Mouse (Mus musculus) spleen, postnatal 10 days (tissue): ENCODE measurements around the gene Cdc34.

ENCODE experiments used
- DNase-seq, 2 experiments: peaks; one replicate each; pipeline ENCODE4 v3.0.0; 2021 to 2022; ENCODE audit warnings: low spot score in 2 of 2

The Cdc34 gene

GRCm38 (mm10) chr10:79670071-79670888 lies 11.7 kb upstream of the Cdc34 start:
- DNase-seq, result no peak

- DNase-seq, result no peak
Measured at GRCm38 (mm10) chr10:79671396-79672087, 10.5 kb upstream of the Cdc34 start.

GRCm38 (mm10) chr10:79672088-79672455 lies 9.9 kb upstream of the Cdc34 start:
- DNase-seq, result no peak

DNA sequence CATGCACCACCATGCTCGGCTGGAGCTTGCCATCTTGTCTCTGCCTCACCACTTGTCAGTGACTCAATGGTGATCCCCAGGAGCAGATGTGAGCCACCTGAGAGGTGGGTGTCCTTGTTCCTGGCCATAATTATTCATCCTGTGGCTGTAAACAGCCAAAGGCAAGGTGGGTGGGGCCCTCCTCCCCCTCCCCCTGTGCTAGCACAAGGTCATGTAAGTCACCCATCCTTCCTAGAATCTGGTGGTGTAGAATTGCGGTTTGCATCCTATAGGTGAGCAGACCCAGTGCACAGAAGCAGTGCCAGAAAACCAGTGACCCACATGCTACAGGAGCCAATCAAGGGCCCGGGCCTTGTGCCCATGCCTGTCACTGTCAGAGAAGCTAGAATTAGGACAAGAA lies 8.9 kb upstream of the Cdc34 start:
- no peak for DNase-seq

- DNase-seq, result no peak
Measured at GRCm38 (mm10) chr10:79675346-79676035, 6.5 kb upstream of the Cdc34 start.

DNA sequence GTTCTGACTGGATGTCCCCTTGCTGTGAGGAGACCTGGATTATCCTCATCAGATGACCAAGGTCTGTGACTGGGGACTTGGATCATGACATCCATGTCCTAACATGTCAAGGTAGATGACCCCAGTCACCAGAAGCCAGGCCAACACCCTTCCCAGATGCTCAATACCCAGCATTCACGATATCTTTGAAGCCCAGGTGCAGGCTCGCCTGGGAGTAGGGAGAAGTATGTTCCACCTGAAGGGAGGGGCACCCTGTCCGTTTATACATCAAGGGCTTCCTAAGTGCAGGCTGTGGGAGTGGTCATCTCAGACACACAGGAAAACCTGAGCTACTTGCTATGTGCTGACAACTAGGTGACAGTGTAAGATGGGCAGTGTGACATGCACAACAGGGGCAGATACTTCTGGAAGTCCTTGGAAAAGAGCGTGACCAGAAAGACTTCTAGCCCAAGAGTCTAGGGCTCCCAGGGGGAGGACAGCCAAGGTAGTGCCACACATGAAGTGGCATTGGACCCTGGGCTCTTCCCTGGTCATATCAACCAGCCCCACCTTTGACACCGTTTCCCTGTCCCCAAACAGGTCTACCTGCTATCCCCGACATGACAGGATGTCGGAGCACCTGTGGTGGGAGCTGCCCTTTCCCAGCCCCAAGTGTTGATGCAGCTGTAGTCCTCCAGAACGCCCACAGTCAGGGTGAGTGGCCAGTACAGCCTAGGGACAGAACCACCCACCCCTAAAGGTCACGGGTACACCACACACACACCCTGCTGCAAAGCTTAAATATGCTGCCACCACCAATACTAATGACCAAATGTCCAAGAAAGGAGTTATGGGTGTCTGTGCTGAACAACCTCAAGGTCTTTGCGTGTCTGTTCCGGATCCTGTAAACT lies 1.1 kb upstream of the Cdc34 start:
- DNase-seq, result peak in 1 of 2 experiments; percentile 42

- peak; percentile 50 to 51 for DNase-seq
Measured at GRCm38 (mm10) chr10:79682551-79682915, 538 bp downstream of the Cdc34 start.

- DNase-seq, result peak; percentile 55 to 81
Measured at GRCm38 (mm10) chr10:79682916-79683582, 1.1 kb downstream of the Cdc34 start.

DNA sequence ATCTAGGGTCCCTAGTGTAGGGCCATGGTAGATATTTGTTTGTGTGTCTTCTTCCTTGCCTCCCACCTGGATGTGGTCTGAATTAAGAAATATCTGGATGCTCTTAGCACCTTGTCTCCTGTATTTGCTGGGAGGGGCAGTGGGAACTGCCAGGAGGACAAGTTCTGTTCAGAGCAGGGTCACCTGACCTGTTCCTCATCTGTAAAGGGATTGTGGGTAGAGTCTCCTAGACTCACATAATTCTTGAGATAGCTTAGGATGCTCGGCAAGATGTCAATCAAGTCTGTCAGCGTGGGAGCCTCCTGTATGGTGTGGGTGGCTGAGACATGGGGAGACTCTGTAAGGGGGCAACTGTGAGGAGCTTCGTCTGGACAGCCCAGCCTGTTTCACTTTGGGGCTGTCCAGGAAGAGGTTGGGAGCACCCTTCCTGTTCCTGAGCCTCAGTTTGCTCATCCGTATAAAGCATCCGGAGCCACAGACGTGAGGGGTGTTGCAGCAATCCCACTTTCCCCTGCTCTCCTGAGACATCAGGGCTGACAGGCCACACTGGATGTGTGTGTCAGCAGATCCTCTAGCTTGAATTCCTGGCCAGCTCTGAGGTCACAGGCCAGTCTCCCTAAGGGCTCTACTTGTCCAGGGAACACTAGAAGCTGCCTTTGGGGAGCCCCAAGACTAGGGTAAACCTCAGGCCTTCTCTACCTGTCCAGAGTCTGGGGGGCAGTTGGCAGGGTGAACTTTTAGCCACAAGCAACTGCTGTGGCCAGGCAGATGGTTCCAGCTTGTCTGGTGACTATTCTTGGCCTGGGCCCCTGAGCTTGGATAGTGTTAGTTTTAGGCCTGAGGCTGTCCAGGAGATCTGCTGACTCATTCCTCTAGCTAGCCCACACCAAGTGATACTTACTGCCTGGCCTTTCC lies 2.0 kb downstream of the Cdc34 start:
- DNase-seq, result no peak

- no peak for DNase-seq
Measured at GRCm38 (mm10) chr10:79684770-79685600, 3.0 kb downstream of the Cdc34 start.

DNA sequence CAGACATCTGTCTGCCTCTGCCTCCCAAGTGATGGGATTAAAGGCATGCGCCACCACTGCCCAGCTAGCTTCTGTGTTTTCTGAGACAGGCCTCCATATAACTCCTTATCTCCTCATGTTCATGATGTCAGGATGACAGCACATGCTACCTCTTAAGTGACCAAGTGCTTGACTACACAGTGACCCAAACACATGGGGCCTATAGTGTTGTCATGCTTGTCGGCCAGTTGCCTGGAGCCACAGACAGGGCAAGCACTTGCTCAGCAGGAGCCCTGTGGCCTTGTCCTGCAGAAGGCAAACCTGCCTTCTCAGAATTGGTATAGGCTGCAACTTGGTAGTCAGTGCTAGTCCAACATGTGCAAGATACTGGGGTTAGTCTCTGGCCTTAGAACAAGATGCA lies 4.2 kb downstream of the Cdc34 start:
- DNase-seq, result no peak

- no peak for DNase-seq
Measured at GRCm38 (mm10) chr10:79686691-79687090, 4.7 kb downstream of the Cdc34 start.

GRCm38 (mm10) chr10:79687513-79687912 lies 5.5 kb downstream of the Cdc34 start:
- no peak for DNase-seq

DNA sequence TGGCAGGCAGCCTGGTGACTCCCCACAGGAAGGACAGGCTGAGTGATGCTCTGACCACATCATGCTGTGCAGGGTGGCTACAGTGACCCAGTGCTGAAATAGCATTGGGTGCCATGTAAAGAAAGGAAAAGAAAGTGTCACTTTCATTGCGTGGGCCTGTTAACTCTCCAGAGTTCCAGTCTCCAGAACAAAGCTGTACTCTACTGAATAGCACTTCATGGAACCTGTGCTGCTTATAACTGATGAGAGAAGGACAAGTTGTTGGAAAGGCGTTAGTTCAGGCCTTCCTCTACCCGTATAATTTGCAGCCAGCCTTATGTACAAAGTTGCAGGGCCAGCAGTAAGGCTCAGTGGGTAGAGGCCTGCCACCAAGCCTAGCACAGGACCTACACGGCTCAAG lies 6.7 kb downstream of the Cdc34 start, which contains the start of gene Gzmm:
Gene Gzmm (plus strand): TSS at position 301 of the 400 bp plus-strand sequence.
- no peak for DNase-seq

- no peak for DNase-seq
Measured at GRCm38 (mm10) chr10:79689178-79689577, 7.2 kb downstream of the Cdc34 start.

GRCm38 (mm10) chr10:79691986-79692548 lies 10.1 kb downstream of the Cdc34 start:
- DNase-seq, result no peak

GRCm38 (mm10) chr10:79693580-79694378 lies 11.8 kb downstream of the Cdc34 start:
- no peak for DNase-seq

DNA sequence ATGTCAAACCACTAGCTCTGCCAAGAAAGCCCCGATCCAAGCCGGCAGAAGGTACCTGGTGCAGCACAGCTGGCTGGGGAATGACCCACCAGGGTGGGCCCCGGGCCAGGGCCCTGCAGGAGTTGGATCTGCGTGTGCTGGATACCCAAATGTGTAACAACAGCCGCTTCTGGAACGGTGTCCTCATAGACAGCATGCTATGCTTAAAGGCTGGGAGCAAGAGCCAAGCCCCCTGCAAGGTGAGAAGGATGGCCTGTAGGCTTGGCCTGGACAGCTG lies 12.3 kb downstream of the Cdc34 start:
- DNase-seq, result no peak
